Mouse (Mus musculus) midbrain, embryonic 16.5 days (tissue): ENCODE results near the gene Clmn. TPM values are rescaled to one million over a fixed set of nuclear protein-coding genes. Genes with fewer than 3 reads are reported as not detected.
A peak's percentile ranks its signal among the peaks of the same experiment; 100 is the strongest.

ENCODE experiments used
- ATAC-seq: fragments of 200-750 bp; cut with Nextera tagmentation; 2 replicates; pipeline ENCODE4 v1.8.0; 2017; ENCODE audit warnings: moderate TSS enrichment
- H3K27ac ChIP-seq: fragments of 300-500 bp; sonication (generic); 2 replicates; pipeline ENCODE4 v1.5.1; 2014; ENCODE audit warnings: mild to moderate bottlenecking, low read length, mixed read lengths
- H3K27me3 ChIP-seq: fragments of 300-500 bp; sonication (generic); 2 replicates; pipeline ENCODE4 v1.6.1; 2014; ENCODE audit warnings: low read depth, low read length, mixed read lengths; ENCODE audit not compliant: control insufficient read depth, insufficient read depth
- H3K36me3 ChIP-seq: fragments of 300-500 bp; sonication (generic); 2 replicates; pipeline ENCODE4 v1.6.1; 2014; ENCODE audit warnings: mild to moderate bottlenecking, low read length, moderate library complexity, mixed read lengths; ENCODE audit not compliant: control insufficient read depth, insufficient read depth
- H3K4me1 ChIP-seq: fragments of 300-500 bp; sonication (generic); 2 replicates; pipeline ENCODE4 v1.6.1; 2014; ENCODE audit warnings: mild to moderate bottlenecking, low read length, mixed read lengths; ENCODE audit not compliant: control insufficient read depth, insufficient read depth
- H3K4me2 ChIP-seq: fragments of 300-500 bp; sonication (generic); 2 replicates; pipeline ENCODE4 v1.6.1; 2014; ENCODE audit warnings: mild to moderate bottlenecking, low read length, mixed read lengths
- H3K4me3 ChIP-seq: fragments of 300-500 bp; sonication (generic); 2 replicates; pipeline ENCODE4 v1.5.1; 2014; ENCODE audit warnings: low read depth, mild to moderate bottlenecking, low read length, moderate library complexity, mixed read lengths
- H3K9ac ChIP-seq: fragments of 300-500 bp; sonication (generic); 2 replicates; pipeline ENCODE4 v1.6.1; 2014; ENCODE audit warnings: low read depth, low read length, mixed read lengths
- H3K9me3 ChIP-seq: fragments of 300-500 bp; sonication (generic); replicated peaks from 2 replicates; pipeline ENCODE4 v1.6.1; 2014; ENCODE audit warnings: mild to moderate bottlenecking, low read length, mixed read lengths; ENCODE audit not compliant: control insufficient read depth, poor library complexity, severe bottlenecking
- WGBS: fragments of 180-500 bp; shearing (Covaris S2); extraction: QIAGEN DNeasy Blood & Tissue Kit; methylation state at CpG from one replicate; pipeline ENCODE4 v1.1.7; 2014; 5-methylcytosine and 5-hydroxymethylcytosine counted together
- polyA plus RNA-seq: library from polyadenylated mRNA; unstranded; fragments of >200 nt; fragmentation: Nextera tagmentation; extraction: Ambion mirVana; gene quantifications from 2 replicates; pipeline ENCODE4 v1.2.1, GENCODE M21; 2015

Clmn gene
- polyA plus RNA-seq, 1 experiment from 2014 or later = 0.97 TPM

GRCm38 (mm10) chr12:104868430-104868829, 3.6 kb upstream of the Clmn start:
- no peak for ATAC-seq
- Histone ChIP-seq H3K4me2 (no peak overlapping the region), H3K4me3 (no peak overlapping the region), H3K4me1 (peaks cover 11% of the 10 kb centered on the region), H3K36me3 (no peaks in the 10 kb centered on the region), H3K27me3 (no peaks in the 10 kb centered on the region), H3K9me3 (no peaks in the 10 kb centered on the region), H3K27ac (no peak overlapping the region), H3K9ac (no peak overlapping the region)
- 89% methylated on average over 3 of the region's 3 CpGs for WGBS

GRCm38 (mm10) chr12:104867851-104868250, 3.0 kb upstream of the Clmn start:
- ATAC-seq = no peak

GRCm38 (mm10) chr12:104865166-104865535, 275 bp upstream of the Clmn start:
- no peaks in the 10 kb centered on the region for H3K36me3 ChIP-seq
- no peaks in the 10 kb centered on the region for H3K27me3 ChIP-seq
- peak; percentile 56 for ATAC-seq
- peak overlapping the region; percentile 74 for H3K4me3 ChIP-seq
- peak overlapping the region; percentile 47 for H3K27ac ChIP-seq
- WGBS = 0% methylated on average over 6 of the region's 10 CpGs
- H3K4me1 ChIP-seq = peaks cover 11% of the 10 kb centered on the region
- peak overlapping the region; percentile 85 for H3K4me2 ChIP-seq
- H3K9ac ChIP-seq = peak overlapping the region; percentile 88
- H3K9me3 ChIP-seq = 0 out of 2 replicates have a peak, but pooled peaks cover 2% of the 10 kb centered on the region

More at GRCm38 (mm10) chr12:104867851-104868250, 3.0 kb upstream of the Clmn start:
- H3K27me3 ChIP-seq = no peaks in the 10 kb centered on the region
- H3K27ac ChIP-seq = no peak overlapping the region
- WGBS = 80% methylated on average over 6 of the region's 6 CpGs
- no peak overlapping the region for H3K4me2 ChIP-seq
- no peak overlapping the region for H3K9ac ChIP-seq
- 0 out of 2 replicates have a peak, but pooled peaks cover under 1% of the 10 kb centered on the region for H3K9me3 ChIP-seq
- no peaks in the 10 kb centered on the region for H3K36me3 ChIP-seq
- peaks cover 11% of the 10 kb centered on the region for H3K4me1 ChIP-seq
- H3K4me3 ChIP-seq = no peak overlapping the region

- no peak for ATAC-seq
- WGBS = 87% methylated on average over 7 of the region's 7 CpGs
These were observed 1.2 kb downstream of the Clmn start for GRCm38 (mm10) chr12:104863653-104864052.

GRCm38 (mm10) chr12:104859140-104859539, 5.7 kb downstream of the Clmn start:
- H3K4me1 ChIP-seq = no peaks in the 10 kb centered on the region
- H3K27me3 ChIP-seq = no peaks in the 10 kb centered on the region
- no peaks in the 10 kb centered on the region for H3K36me3 ChIP-seq
- no peak overlapping the region for H3K27ac ChIP-seq
- H3K4me2 ChIP-seq = no peak overlapping the region
- 66% methylated on average over 7 of the region's 7 CpGs for WGBS
- no peak for ATAC-seq
- H3K9ac ChIP-seq = no peak overlapping the region
- 0 out of 2 replicates have a peak, but pooled peaks cover 2% of the 10 kb centered on the region for H3K9me3 ChIP-seq
- no peak overlapping the region for H3K4me3 ChIP-seq

More at GRCm38 (mm10) chr12:104863653-104864052, 1.2 kb downstream of the Clmn start:
- Histone ChIP-seq H3K4me3 (no peak overlapping the region), H3K4me2 (no peak overlapping the region; the same call in 1 of the 2 replicates), H3K4me1 (peaks cover 11% of the 10 kb centered on the region), H3K27me3 (no peaks in the 10 kb centered on the region), H3K36me3 (no peaks in the 10 kb centered on the region), H3K27ac (no peak overlapping the region), H3K9ac (no peak overlapping the region), H3K9me3 (0 out of 2 replicates have a peak, but pooled peaks cover 2% of the 10 kb centered on the region)

- no peak overlapping the region for H3K4me2 ChIP-seq
- H3K27ac ChIP-seq = 0 out of 2 replicates have a peak overlapping the region, but pooled peaks have one; percentile 18
- ATAC-seq = no peak
- no peaks in the 10 kb centered on the region for H3K36me3 ChIP-seq
- H3K9me3 ChIP-seq = 0 out of 2 replicates have a peak, but pooled peaks cover 2% of the 10 kb centered on the region
- no peak overlapping the region for H3K4me3 ChIP-seq
- no peaks in the 10 kb centered on the region for H3K27me3 ChIP-seq
- no peaks in the 10 kb centered on the region for H3K4me1 ChIP-seq
- 57% methylated on average over 5 of the region's 5 CpGs for WGBS
- H3K9ac ChIP-seq = no peak overlapping the region
These were observed 6.1 kb downstream of the Clmn start for GRCm38 (mm10) chr12:104858732-104859131.

GRCm38 (mm10) chr12:104857614-104858013, 7.3 kb downstream of the Clmn start:
- Histone ChIP-seq H3K27ac (no peak overlapping the region), H3K4me3 (no peak overlapping the region), H3K4me1 (no peaks in the 10 kb centered on the region), H3K9ac (no peak overlapping the region), H3K9me3 (no peaks in the 10 kb centered on the region), H3K4me2 (no peak overlapping the region), H3K36me3 (no peaks in the 10 kb centered on the region), H3K27me3 (no peaks in the 10 kb centered on the region)
- 90% methylated on average over 10 of the region's 10 CpGs for WGBS
- ATAC-seq = no peak

GRCm38 (mm10) chr12:104856540-104856939, 8.3 kb downstream of the Clmn start:
- no peak overlapping the region for H3K4me2 ChIP-seq
- H3K4me1 ChIP-seq = peaks cover 3% of the 10 kb centered on the region
- WGBS = 77% methylated on average over 3 of the region's 3 CpGs
- H3K36me3 ChIP-seq = no peaks in the 10 kb centered on the region
- no peak overlapping the region for H3K9ac ChIP-seq
- ATAC-seq = no peak
- no peak overlapping the region for H3K4me3 ChIP-seq
- no peaks in the 10 kb centered on the region for H3K9me3 ChIP-seq
- no peaks in the 10 kb centered on the region for H3K27me3 ChIP-seq
- H3K27ac ChIP-seq = no peak overlapping the region

GRCm38 (mm10) chr12:104855548-104855947, 9.3 kb downstream of the Clmn start:
- ATAC-seq = no peak
- 68% methylated on average over 7 of the region's 7 CpGs for WGBS

More at GRCm38 (mm10) chr12:104855548-104855947, 9.3 kb downstream of the Clmn start:
- no peak overlapping the region for H3K4me3 ChIP-seq
- no peak overlapping the region for H3K9ac ChIP-seq
- no peaks in the 10 kb centered on the region for H3K27me3 ChIP-seq
- peaks cover 5% of the 10 kb centered on the region for H3K4me1 ChIP-seq
- H3K9me3 ChIP-seq = no peaks in the 10 kb centered on the region
- no peak overlapping the region for H3K4me2 ChIP-seq
- H3K36me3 ChIP-seq = no peaks in the 10 kb centered on the region
- H3K27ac ChIP-seq = no peak overlapping the region
